Mouse (Mus musculus) layer of hippocampus, postnatal 10 days (tissue): ENCODE results near the gene Best1. TPM values are rescaled to one million over a fixed set of nuclear protein-coding genes. Genes with fewer than 3 reads are reported as not detected.

ENCODE experiments used
- DNase-seq, 2 experiments: peaks; one replicate each; pipeline ENCODE4 v3.0.0; 2021; ENCODE audit warnings: low spot score in 2 of 2
- total RNA-seq, 2 experiments: library from RNA; stranded (reverse); gene quantifications; 2 replicates each; pipeline ENCODE4 v1.2.3; 2021

The Best1 gene
- total RNA-seq, 2 experiments from 2014 or later = 1.9 to 3.0 TPM

- no peak for DNase-seq
These were observed 21.9 kb upstream of the Best1 start for GRCm38 (mm10) chr19:10023304-10023758.

DNA sequence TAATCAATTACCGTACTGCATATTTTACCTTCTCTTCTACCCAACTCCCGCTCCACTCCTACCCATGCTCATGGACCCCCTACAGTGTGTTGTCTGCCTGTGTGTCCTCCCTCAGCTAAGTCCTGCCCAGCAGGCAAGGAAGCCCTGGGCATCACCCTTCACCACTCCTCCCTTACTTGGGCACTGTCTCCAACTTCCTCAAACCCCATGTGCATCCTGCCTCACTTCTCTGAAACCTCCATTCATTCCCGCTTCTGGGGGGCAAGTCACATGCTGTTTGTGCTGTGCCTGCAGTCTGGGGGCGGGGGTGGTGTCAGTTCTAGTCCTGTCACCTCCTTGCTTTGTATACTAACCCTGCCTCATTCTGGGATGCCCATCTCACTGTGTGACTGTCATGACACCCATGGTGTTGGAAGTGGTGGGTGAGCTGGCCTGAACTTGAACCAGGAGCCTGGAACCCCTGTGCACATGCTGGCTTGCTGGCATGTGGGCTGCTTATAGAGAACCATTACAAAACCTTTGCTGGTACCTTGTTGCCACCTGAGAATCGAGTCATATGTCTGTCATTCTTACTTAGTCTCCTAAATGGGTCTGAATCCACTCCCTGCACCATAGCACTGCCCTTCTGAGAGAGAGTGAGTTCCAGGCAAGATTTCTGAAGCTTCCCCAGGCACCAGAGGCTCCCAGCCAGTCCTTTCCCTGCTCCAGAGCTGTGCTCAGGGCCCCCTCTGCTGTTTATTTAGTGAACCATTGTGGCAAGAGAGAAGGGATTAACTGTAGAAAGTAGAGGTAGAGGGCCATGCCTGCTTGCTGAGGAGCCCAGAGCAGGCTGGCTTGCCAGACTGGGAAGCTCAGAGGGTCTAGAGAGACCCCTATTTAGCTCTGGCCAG, 21.2 kb upstream of the Best1 start:
- peak; percentile 65 to 77 for DNase-seq

GRCm38 (mm10) chr19:10021981-10022380, 20.5 kb upstream of the Best1 start:
- no peak for DNase-seq

- no peak for DNase-seq
These were observed 17.9 kb upstream of the Best1 start for GRCm38 (mm10) chr19:10019214-10019760.

- no peak for DNase-seq
These were observed 17.0 kb upstream of the Best1 start for GRCm38 (mm10) chr19:10018527-10018818.

- peak; percentile 80 to 88 for DNase-seq
These were observed 16.4 kb upstream of the Best1 start for GRCm38 (mm10) chr19:10017637-10018526.

DNA sequence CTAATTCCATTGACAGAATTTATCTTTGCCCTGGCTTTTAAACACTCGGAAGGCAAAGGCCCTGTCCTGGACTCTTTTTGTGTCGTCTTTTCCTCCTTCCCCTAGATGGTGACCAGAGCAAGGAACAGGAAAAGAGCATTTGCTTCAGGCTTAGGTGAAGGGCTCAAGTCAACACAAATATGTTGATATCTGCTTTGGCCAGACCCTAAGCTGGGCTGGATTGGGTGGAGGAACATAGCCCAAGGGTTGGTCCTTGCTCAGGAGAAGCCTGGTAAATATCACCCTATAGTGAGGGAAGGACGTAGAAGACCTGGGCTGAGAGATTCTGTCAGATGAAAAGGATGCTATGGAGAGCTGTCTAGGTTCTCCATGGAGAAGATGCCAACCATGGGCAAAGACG, 14.7 kb upstream of the Best1 start:
- DNase-seq = no peak

DNA sequence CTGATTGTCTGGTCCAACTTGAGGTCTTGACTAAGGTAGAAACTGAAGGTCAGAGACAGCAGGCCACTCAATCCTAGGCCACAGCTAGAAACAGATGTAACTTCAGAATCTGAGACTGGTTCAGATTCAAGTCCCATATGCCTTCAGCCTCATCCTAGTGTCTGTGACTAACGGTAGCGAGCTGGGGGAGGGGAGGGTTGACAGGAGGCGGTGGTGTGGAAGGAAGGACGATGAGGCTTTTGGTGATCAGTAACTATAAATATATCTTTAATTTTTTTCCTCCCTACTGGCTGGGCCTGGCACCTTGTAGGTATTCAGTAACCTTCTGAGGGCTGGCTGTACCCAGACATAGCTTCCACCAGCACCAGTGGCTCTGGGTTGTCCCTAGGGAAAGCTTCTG, 14.0 kb upstream of the Best1 start:
- DNase-seq = no peak

DNA sequence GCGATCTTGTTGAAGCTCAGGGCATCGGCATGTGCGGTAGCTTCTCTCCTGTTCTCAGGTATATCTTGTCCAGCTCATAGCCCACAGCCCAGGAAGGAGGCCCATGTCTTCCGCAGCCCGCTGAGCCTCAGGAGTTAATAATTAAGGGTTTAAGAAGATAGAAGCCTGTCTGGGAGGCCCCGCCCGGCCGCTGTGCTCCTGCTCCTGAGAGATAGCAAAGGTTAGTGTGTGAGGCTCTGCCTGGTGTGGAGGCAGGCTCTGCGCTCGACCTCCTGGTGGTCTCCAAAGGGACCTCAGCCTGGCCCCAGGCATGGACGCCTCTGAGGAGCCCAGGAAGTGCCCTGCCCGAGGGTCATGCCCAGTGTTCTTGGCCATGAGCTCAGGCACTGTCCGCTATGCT, 13.4 kb upstream of the Best1 start:
- DNase-seq = no peak

GRCm38 (mm10) chr19:10013913-10014312, 12.5 kb upstream of the Best1 start:
- DNase-seq = no peak

DNA sequence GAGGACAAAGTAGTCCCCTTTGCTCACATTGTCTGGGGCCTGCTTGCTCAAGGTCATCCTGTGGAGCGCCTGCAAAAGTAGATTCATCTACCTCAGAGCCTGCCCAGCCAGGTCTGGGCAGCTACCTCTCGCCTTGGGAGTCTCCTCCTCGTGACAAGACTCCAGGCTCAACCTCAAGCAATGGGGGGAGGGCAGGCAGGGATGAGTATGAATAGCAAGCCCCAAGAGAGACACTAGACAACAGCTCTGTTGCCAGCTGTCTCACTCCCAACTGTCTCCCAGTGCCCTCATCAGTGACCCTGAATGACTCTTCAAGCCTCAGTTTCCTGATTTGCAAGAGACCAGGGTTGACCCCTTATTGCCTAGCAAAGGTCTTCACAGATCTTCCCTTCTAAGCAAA, 11.9 kb upstream of the Best1 start:
- no peak for DNase-seq

DNA sequence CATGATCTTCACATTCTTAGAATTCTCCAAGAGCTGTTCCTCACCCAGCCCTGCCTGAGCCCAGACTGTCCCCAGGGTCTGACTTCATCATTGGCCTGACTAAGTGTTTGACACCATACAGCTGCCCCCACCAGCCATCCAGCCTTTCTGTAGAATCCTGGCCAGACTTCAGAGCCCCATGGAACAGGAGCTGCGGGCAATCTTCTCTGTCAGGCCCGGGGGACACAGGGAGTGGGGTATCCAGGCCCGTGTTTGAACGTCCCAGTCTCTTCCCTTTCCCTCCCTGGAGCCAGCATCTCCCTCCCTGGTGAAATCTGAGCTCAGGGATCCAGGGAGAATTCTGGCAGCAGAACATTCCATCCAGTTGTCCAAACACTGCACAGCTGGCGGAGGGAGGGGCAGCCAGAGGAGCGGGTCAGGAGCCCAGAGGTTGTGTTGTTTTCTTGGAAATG, 11.4 kb upstream of the Best1 start:
- no peak for DNase-seq

GRCm38 (mm10) chr19:10011408-10011807, 10.0 kb upstream of the Best1 start:
- no peak for DNase-seq

- no peak for DNase-seq
These were observed 2.3 kb upstream of the Best1 start for GRCm38 (mm10) chr19:10003696-10004095.

- peak in 1 of 2 experiments; percentile 52 for DNase-seq
These were observed 1.1 kb downstream of the Best1 start for GRCm38 (mm10) chr19:10000330-10000729.

GRCm38 (mm10) chr19:9998736-9999486, 2.5 kb downstream of the Best1 start:
- no peak for DNase-seq

DNA sequence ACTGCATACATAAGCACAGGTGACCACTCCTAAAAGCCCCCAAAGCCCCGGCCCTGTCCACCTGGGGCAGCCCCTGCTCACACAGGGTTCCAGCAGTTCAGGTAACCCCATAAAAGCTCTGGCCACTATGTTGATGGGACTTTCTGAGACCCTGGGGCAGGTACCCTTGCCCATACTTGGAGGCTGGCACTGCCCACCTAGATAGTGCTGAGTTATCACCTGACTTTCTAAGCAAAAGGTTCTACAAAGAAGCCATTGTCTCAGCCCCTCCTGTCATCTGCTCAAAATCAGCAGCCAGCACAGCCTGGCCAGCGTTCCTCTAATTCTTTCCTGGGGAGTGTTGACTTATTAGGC, 3.4 kb downstream of the Best1 start:
- no peak for DNase-seq

- no peak for DNase-seq
These were observed 4.0 kb downstream of the Best1 start for GRCm38 (mm10) chr19:9997204-9998062.

DNA sequence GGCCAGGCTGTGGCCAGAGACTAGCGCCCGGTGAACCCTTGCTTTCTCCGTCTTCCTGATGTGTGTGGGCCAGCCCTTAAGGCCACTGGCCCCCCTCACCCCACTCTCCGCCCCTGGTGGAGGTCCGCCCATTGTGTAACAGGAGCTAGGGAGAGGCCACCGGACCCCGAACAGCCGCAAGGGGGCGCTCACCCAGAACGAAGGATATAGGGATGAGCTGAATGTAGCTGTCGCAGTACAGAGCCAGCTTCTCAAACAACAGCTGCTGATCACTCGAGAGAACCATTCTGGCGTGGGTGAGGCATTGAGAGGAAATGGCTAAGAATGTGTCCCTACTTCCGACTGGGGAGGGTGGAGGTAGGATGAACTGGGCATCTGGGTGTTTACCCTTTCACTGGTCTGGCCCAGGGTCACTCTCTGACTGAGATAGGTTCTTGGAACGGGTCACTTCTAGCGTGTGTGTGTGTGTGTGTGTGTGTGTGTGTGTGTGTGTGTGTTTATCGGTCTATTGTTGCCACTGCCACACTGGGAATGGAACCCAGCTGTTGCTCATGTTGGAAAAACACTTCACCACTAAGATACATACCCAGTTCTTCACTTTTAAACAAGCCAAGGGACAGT, 8.3 kb downstream of the Best1 start:
- peak; percentile 90 to 91 for DNase-seq
